Mouse (Mus musculus) spleen, adult 2 months (tissue): ENCODE data around the gene Snapc3.

Experiments used
- CTCF ChIP-seq: fragments of 200-500 bp; IDR thresholded peaks from 2 replicates; pipeline ENCODE4 v1.5.1; 2011; ENCODE audit warnings: mild to moderate bottlenecking, inconsistent platforms; ENCODE audit not compliant: insufficient read depth, insufficient read length, insufficient replicate concordance; ENCODE audit errors: extremely low read depth
- POLR2A ChIP-seq: fragments of 200-500 bp; IDR thresholded peaks from 2 replicates; pipeline ENCODE4 v1.6.1; 2011; ENCODE audit warnings: low read depth, low read length, inconsistent platforms

DNA sequence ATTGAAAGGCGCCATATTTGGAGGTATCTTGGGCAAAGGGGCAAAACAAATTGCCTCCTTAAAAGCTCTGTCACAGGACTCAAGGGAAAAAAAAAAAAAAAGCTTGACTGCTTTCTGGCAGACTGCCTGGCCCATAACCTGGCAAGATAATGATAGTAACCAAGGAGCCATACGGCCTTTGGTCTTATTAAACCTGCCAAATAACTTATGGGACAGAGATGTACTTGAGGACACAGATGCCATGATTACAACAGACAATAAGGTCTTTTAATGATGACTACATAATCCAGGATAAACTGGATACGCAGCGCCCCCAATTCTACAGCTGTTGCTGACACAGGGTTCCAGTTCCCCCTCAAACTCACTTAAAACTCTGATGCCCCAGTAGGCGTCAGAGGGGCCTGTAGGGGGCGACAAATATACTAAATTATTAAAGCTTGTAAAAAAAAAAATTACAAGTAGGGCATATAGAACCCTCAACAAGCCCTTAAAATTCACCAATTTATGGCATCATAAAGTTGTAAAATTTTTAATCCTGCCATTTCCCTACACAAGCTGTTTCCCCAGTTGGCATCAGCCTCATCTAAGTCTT is 33.5 kb upstream of the Snapc3 start:
- no peak for TF ChIP-seq POLR2A
- TF ChIP-seq CTCF, result 0 out of 2 replicates have a peak, but pooled peaks have one; percentile 3
